Mouse (Mus musculus) neural tube, embryonic 11.5 days (tissue): ENCODE measurements around the gene C1qtnf6. TPM values are rescaled to one million over a fixed set of nuclear protein-coding genes. Genes with fewer than 3 reads are reported as not detected.

Experiments
- polyA plus RNA-seq: library from polyadenylated mRNA; unstranded; fragments of >200 nt; fragmentation: Nextera tagmentation; extraction: Ambion mirVana; gene quantifications from 2 replicates; pipeline ENCODE4 v1.2.1, GENCODE M21; 2014

Gene C1qtnf6
- polyA plus RNA-seq, 1 experiment from 2014 or later: 12.8 TPM

Other genes starting within 250 kb of the C1qtnf6 start
- gene Csf2rb2, start 225.7 kb downstream of the C1qtnf6 start, polyA plus RNA-seq: 0.37 and 0.70 TPM in 2 replicates
- 1.8 and 5.4 TPM in 2 replicates for gene Csf2rb, start 205.7 kb downstream of the C1qtnf6 start, polyA plus RNA-seq
- not detected in 2 replicates for gene Tex33, start 135.5 kb downstream of the C1qtnf6 start, polyA plus RNA-seq
- gene Tst, start 125.5 kb downstream of the C1qtnf6 start, polyA plus RNA-seq: 7.5 and 7.8 TPM in 2 replicates
- 1.9 and 2.5 TPM in 2 replicates for gene Mpst, start 125.0 kb downstream of the C1qtnf6 start, polyA plus RNA-seq
- 74.6 and 78.1 TPM in 2 replicates for gene Kctd17, start 102.9 kb downstream of the C1qtnf6 start, polyA plus RNA-seq
- gene Tmprss6, start 62.8 kb downstream of the C1qtnf6 start, polyA plus RNA-seq: not detected in 2 replicates
- not detected in 2 replicates for gene Il2rb, start 36.1 kb downstream of the C1qtnf6 start, polyA plus RNA-seq
- gene Sstr3, start 13.3 kb upstream of the C1qtnf6 start, polyA plus RNA-seq: 0.38 TPM in 1 of 2 replicates, not detected in the other
- 8.0 and 8.5 TPM in 2 replicates for gene Rac2, start 41.4 kb upstream of the C1qtnf6 start, polyA plus RNA-seq
- gene Cyth4, start 65.6 kb upstream of the C1qtnf6 start, polyA plus RNA-seq: 1.6 and 2.4 TPM in 2 replicates
- 0.15 and 0.73 TPM in 2 replicates for gene Elfn2, start 187.4 kb upstream of the C1qtnf6 start, polyA plus RNA-seq
- 34.1 and 34.9 TPM in 2 replicates for gene Mfng, start 242.1 kb upstream of the C1qtnf6 start, polyA plus RNA-seq